Mouse (Mus musculus) kidney, adult 9 months (tissue): Measurements from ENCODE around the gene Slc43a3.

ENCODE experiments used
- DNase-seq: peaks from one replicate; pipeline ENCODE4 v3.0.0; 2022

Gene Slc43a3

GRCm38 (mm10) chr2:84987930-84988329, 51.6 kb downstream of the Slc43a3 start, which contains the start of gene Prg3:
Gene Prg3 (plus strand): TSS chr2:84988215.
- DNase-seq, result no peak

- DNase-seq, result no peak
Observed at GRCm38 (mm10) chr2:84996376-84996775, 60.0 kb downstream of the Slc43a3 start.

GRCm38 (mm10) chr2:84999486-85000181, 63.3 kb downstream of the Slc43a3 start:
- DNase-seq, result peak; percentile 28

- DNase-seq, result peak; percentile 47
Observed at GRCm38 (mm10) chr2:85001497-85001896, 65.1 kb downstream of the Slc43a3 start.

GRCm38 (mm10) chr2:85002575-85002974, 66.2 kb downstream of the Slc43a3 start:
- no peak for DNase-seq

GRCm38 (mm10) chr2:85004341-85004740, 68.0 kb downstream of the Slc43a3 start:
- DNase-seq, result no peak

- DNase-seq, result no peak
Observed at GRCm38 (mm10) chr2:85006600-85006999, 70.2 kb downstream of the Slc43a3 start.

GRCm38 (mm10) chr2:85007729-85008128, 71.3 kb downstream of the Slc43a3 start:
- peak; percentile 40 for DNase-seq
